Mouse (Mus musculus): Measurements from ENCODE around the gene Card11.

- TF ChIP-seq GATA1 (IDR thresholded peaks at IDR 0.05; ENCODE audit: borderline replicate concordance, low read length) (no peak), FLI1 (IDR thresholded peaks at IDR 0.05; ENCODE audit: low read length) (no peak)
Observed at GRCm38 (mm10) chr5:140951801-140952200, 48.6 kb downstream of the Card11 start.
